Mouse (Mus musculus): ENCODE results near the gene Scamp4.

DNA sequence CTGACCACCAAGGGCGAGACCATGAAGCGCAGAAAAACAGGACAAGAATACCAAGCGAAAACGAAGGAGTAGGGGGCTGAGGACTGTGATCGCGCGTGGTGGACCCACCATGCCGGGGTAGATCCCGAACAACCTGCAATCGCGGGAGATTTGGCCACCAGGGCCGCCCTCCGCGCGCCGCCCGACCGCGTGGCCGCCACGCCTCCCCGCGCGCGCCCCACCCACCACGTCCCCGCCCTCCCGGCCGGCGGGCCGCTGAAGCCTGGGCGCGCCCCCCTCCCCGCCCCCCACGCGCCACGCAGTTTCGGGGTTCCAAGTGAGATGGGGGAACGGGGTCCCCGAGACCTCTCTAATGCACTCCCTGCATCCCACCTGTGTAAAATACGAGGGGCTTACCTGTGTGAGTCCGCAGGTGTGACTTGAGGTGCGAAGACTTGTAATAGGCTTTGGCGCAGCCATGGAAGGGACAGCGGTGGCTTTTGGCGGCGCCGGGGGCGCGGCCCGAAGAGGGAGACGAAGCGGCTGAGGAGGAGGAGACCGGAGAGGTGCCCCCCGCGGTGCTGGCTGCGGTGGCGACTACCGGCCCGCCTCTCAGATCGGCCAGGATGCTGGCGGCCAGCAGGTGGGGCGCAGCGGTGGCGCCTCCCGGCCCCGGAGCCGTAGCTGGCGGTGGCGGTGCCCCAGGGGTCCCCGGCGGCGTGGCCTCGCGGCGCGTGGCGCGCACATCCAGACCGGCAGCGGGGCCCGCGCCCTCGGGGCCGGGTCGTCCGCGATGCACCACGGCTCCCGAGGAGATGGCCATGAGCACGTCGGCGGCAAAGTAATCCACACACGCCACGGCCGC lies 26.1 kb upstream of the Scamp4 start:
- TF ChIP-seq CTCF (IDR thresholded peaks at IDR 0.05; ENCODE audit: insufficient read depth, low read depth, low read length) (no peak), POLR2A (IDR thresholded peaks at IDR 0.05; ENCODE audit: insufficient read depth, low read depth, low read length) (no peak)

Measured in olfactory bulb, adult 2 months (tissue).